Mouse (Mus musculus) left cerebral cortex, postnatal 14 days (tissue): Measurements from ENCODE around the gene Atl1. TPM values are rescaled to one million over a fixed set of nuclear protein-coding genes. Genes with fewer than 3 reads are reported as not detected.

Experiments used
- DNase-seq, 2 experiments: peaks; one replicate each; pipeline ENCODE4 v3.0.0; 2021 to 2022; ENCODE audit warnings: low spot score in 2 of 2, mixed read lengths in 1 of 2
- intact Hi-C: fragments of 180-260 bp; cut with DNase I; formaldehyde crosslinking; loops from one replicate; pipeline ENCODE4 v1.15.1; 2025
- long read RNA-seq, 2 experiments: library from polyadenylated mRNA; stranded (forward); transcript quantifications; one replicate each; pipeline ENCODE4 v2.0.0; 2021
- total RNA-seq, 2 experiments: library from RNA; stranded (reverse); gene quantifications; 2 replicates each; pipeline ENCODE4 v1.2.3; 2021

Gene Atl1
- total RNA-seq = 100 to 1,000 TPM; 251 to 254 TPM
- long read RNA-seq, experiment 1, partial matches to known transcripts = 152 of 189 reads
- long read RNA-seq, experiment 1, other reads (novel, unspliced or antisense) = 36 of 189 reads
- long read RNA-seq, experiment 2, partial matches to known transcripts = 108 of 133 reads
- long read RNA-seq, experiment 2, other reads (novel, unspliced or antisense) = 24 of 133 reads

DNA sequence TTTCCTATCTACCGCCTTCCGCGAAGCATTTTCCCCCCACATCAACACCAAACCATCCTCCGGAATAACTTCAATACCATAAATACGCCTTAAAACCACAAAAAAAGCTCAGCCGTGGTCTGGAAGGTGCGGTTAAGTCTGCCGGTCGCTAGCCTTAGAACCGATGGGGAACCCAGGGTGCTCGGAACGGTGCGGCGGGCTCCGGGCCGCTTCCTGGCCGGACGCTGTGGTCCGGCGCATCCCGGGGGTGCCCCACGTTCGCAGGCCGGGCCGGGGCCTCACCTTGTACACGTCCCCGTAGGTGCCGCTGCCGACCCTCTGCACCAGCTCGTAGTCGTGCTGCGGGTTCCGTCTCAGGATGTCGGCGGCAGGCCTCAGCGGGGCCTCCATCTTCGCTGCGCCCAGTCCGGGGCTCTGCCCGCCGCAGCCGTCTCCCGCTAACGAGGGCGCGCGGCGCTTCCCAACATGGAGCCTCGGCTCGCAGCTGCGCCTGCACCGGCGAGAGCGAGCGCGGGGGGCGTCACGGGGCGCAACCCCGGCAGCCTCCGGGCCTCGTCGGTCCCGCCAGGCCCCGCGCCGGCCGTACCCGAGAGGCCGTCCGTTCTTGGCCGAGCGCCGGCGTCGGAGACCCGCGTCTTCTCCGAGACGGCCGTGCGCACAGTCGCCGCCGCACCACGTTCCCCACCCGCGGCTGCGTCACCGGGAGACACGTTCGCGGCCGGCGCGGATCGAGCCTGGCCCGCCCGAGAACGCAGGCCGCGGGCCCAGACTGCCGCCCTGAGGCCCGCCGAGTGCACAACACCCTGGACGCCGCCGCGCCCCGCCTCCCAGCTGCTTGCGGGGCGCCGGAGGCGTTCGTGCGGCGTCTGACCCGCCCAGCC is at the start of gene Atl1, which contains the start of gene Map4k5:
Atl1 (plus strand) TSS at position 244 of the 881 bp plus-strand sequence.
Map4k5 (minus strand) TSS at position 830 of the 881 bp plus-strand sequence.
- intact Hi-C loops = loop anchor here (5.0 kb wide), 3 partner anchors 55 to 160 kb away; no protein-coding TSS in a partner anchor
- DNase-seq = peak; percentile 88 to 91

DNA sequence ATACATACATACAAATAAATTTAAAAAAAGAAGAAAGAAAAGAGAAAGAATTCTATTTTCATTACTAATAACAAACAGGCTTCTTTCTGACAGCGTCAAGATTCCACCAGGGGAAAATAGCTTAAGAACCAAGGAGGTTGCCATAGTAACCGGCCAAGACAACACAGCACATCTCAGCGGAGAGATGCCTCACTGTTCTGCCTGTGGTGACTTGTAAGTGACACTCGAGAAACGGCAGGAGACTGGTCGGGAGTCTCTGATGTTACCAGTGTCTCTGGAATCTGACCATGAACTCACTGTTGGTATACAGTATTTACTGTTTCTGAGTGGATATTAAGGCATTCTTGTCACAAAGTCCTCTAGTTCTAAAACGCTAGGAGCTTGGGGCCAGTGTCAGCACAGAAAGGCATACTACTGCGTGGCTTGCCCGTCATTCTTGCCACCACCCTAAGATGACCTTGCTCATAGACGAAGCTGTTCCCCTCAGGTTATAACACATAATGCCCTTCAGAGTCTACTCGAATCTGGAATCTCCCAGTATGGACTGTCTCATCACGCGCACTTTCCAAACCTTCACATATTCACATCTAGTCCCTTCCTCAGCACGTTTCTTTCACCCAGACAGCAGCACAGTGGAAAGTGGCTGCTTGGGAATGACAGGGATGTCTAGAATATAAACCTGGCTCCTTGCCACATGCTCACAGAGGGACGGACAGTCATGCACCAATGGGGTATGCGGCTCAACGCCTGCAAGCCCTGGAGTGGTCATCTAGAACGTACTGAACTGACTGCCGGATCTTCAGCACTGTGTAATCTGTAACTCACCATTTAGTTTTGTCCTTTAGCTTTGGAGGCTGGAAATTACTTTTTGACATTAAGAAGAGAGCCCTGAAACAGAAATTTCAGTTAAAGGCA is 48.6 kb upstream of the Atl1 start:
- DNase-seq = peak; percentile 62 to 77
- intact Hi-C loops = no loop called here

DNA sequence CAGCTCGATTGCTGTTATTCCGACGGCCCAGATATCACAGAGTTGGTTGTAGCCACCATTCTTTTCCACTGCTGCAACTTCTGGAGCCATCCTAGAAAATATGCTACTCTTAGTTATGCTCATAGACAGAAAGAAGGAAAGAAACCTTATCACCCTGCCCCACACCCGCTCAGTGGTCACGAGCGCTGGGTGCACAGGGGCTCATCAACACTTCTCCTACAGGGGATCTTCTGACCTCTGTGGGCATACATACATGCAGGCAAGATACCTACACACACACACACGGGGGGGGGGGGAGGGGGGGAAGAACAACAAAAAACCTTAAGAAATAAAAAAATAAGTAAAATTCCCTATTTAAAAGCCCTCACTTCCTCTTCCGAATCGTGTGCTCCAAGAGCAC is 46.7 kb upstream of the Atl1 start:
- intact Hi-C loops = no loop called here
- DNase-seq = no peak

DNA sequence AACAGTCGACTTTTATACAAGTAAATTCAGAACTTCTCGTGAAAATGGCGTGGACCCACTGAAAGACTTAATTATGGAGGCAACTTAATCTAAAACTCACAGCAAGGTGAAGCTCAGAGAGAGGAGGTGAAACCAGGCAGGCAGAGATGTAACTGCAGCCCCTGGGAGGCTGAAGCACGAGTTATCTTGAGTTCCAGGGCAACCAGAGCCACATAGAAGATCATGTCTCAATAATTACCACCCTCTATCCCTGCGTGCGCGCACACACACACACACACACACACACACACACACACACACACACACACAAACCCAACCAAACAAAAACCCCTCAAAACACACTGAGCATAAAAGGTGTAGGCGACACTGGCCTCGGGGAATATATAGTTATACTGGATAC is 45.9 kb upstream of the Atl1 start:
- intact Hi-C loops = no loop called here
- DNase-seq = no peak

DNA sequence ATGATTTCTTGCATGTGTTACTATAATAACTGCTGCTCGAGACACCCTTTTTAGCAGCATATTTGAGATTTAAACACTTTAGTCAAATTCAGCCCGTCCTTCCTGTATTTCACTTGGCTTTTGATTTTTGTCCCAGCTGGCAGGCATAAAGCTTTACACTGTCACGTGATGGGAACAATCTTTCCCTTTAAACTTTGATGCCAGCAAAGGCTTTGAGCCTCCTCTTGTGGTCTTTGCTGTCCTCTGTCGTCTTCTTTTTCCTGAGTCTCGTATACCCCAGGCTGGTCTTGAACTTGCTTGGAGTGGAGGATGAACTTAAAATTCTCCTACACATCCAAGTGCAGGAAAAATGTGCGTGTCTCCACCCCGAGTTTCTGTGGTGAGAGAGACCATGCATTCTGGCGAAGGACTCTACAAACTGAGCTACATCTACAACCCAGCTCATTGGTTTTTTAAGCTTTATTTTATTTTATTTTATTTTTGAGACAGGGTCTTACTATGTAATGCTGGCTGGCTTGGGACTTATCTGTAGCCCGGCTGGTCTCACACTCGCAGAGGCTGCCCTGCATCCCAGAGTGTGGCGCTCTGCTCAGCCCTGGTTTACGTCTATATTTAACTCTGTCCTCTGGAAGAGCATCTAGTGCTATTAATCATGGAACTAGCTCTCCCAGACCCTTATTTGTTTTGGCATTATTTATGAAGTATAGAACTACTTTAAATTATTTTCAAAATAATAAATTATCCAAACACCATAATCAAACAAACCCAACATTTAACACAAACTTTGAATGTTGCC is 44.1 kb upstream of the Atl1 start:
- intact Hi-C loops = no loop called here

DNA sequence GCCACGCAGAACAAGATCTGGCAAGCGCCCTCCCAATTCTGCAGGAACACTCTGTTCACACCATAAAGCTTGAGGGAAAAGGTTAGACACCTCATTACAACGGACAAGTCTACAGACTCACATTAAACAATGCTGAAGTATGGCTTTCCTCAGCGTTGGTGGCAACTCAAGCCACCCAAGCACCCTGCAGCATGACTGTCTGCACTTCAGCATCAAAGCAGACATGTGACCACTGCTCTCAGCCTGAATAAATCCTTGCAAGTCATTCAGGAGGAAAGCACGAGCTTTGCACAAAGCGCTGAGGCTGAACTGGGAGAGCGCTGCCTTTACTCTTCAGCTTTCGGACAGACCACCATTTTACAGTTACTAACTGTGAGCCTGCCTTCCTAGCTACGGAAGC is 40.1 kb upstream of the Atl1 start:
- DNase-seq = no peak
- intact Hi-C loops = no loop called here

More for the DNA sequence above, 44.1 kb upstream of the Atl1 start:
- no peak for DNase-seq

DNA sequence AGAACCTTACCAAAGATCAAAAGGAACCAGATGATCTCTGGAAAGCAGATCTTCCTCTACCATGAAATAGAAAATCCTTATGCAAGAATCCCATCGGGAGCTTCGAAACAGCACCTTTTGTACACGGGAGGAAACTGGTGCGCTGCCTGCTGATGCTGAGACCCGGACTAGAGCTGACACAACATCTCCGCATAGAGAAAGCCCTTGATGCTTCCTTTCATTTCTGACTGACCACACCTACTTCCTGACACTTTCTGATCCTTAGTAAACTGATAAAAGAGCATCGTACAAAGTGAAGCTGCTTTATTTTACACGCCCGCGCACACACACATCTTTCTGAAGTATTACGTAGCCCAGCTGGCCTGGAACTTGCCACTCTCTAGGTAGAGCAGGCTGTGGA is 39.0 kb upstream of the Atl1 start:
- DNase-seq = no peak
- intact Hi-C loops = no loop called here

DNA sequence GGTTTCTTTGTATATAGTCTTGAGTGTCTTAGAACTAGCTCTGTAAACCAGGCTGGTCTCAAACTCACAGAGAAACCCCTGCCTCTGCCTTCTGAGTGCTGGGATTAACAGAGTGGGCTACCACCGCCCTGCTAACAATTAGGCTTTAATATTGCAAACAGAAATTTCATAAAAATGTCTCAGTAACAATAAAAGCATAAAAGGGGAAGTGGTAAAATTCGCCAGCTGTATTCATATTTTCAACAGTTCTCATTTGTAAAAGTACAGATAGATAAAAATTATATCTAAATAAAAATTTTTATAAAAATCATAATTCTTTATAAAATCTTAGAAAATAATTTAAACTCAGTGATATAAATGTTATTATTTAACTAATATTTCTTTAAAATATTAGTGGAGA is 38.5 kb upstream of the Atl1 start:
- DNase-seq = no peak
- intact Hi-C loops = no loop called here

DNA sequence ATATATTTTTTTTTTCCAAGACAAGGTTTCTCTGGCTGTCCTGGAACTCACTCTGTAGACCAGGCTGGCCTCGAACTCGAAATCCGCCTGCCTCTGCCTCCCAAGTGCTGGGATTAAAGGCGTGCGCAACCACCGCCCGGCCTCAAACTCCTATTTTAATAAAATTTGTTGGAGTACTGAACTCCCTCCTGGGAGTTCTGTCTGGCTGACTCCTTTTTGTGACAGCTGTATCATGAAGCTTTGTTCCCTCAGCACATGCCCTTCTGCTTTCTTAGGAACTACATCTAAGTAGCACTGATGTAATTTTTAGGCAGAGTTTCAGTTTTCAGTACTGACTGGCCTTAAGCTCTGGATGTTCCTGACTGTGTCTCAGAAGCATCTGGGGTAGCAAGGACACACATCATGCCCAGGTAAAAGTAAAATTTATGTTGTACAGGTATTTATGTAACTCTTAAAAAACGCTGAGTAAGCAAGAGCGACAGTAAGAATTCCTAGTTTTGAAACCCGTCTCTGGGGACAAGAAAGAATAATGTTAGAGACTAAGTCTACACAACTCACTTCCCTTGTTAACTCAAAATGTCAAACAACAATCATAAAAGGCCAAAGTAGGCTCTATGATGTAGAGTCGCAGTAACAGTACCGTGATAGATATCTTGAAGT is 36.6 kb upstream of the Atl1 start:
- DNase-seq = no peak
- intact Hi-C loops = no loop called here

DNA sequence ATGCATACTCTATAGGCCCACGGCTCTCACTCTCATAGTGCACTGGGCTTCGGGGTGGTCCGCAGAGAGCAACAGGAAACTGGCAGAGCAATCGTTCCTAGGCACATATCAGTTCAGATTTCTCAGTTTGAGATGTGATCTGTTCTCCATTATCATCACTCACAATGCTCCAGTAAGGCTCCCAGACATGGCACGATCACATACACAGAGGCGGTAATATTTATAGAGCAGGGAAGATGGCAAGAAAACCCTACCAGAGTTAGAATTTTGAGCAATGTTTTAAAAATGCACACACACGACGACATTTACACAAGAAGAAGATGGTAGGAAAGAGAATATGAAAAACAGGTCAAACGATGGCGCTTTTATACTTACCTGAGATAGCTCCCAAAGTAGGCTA is 36.0 kb upstream of the Atl1 start:
- intact Hi-C loops = no loop called here
- peak in 1 of 2 experiments; percentile 39 for DNase-seq

DNA sequence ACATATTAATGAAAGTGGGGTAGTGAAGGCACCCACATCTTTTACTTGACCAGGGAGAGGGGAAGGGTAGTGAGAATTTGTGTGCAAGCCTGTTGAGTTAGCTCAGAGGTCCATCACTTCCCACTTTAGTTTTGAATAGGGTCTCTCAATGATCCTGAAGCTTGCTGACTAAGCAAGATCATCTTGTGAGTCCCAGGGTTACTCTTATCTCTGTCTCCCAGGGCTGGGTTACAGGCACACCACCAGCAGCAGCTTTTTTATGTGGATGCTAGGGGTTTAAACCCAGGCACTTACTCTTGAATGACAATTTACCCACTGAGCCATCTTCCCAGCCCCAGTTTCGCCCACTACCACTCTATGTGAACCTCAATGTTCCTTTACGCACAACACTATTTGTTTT is 34.8 kb upstream of the Atl1 start:
- DNase-seq = no peak
- intact Hi-C loops = no loop called here

DNA sequence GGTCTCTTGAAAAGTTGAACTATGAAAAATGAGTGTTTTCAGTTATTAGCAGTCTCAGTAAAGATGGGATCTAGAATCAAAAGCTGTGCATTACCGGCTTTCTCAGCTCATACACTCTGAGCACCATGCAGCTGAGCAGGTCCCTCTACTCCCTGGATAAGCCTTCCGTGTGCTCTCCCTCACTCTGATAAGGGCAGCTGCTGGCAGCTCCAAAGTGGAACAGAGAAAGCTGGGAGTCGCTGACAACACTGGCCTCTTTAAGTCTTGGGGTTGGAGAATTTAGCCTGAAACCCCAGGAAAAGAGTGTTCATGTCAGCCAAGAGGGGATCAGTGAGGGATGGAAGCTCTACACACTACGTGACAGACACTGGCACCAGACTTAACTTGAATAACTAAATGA is 33.6 kb upstream of the Atl1 start:
- DNase-seq = no peak
- intact Hi-C loops = no loop called here

DNA sequence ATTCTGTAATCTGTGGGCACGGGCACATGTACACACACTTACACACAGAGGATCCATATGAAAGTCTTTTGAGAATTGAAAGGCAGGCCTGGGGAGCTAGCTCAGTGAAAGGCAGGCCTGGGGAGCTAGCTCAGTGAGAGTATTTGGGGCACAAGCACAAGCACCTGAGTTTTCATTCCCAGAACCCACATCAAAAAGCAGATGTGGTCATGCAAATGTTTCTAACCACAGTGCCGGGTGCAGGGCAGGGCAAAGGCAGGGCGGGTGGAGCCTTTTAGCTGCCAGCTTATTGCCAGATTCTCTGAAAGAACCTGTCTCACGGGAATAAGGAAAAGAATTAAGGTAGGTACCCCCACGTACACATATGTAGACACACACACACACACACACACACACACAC is 28.9 kb upstream of the Atl1 start:
- DNase-seq = no peak
- intact Hi-C loops = no loop called here

DNA sequence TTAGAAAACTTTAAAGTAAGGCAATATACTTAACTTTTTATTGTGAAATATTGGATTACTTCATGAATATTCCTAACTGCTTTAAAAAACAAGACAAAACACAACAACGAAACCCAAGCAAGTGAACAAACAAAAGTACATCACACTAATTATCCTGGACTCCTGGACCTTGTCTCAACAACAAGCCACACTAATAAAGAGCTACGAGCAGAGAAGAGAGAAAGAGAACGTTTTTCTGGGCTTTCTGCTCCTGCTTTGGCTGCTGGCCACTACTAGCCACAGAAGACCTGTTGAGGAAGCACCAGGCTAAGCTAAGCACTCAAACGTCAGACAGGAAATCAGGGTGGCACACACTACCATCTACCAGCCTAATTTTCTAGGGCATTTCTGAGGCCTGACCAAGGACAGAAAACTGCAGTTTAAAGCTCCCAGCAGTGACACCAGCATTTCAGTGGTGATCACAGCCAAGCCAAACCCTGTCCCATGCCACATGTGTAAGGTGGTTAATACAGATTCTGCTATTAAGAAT is 28.2 kb upstream of the Atl1 start:
- intact Hi-C loops = no loop called here
- DNase-seq = no peak

DNA sequence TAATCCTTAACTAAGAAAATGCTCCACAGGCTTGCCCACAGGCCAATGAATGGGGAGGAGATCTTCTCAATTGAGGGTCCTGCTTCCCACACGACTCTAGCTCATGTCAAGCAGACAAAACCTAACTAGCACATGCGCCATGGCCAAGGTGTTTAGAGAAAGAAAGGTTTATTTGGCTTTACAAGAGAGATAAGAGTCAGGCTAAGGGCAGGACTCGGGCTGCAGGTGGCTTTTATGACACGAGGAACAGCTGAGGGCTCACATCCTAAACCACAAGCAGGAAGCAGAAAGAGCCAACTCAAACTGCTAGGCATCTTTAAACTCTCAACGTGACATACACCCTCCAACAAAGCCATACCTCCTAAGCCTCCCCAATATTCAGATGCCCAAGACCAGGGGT is 25.1 kb upstream of the Atl1 start:
- DNase-seq = no peak
- intact Hi-C loops = no loop called here

DNA sequence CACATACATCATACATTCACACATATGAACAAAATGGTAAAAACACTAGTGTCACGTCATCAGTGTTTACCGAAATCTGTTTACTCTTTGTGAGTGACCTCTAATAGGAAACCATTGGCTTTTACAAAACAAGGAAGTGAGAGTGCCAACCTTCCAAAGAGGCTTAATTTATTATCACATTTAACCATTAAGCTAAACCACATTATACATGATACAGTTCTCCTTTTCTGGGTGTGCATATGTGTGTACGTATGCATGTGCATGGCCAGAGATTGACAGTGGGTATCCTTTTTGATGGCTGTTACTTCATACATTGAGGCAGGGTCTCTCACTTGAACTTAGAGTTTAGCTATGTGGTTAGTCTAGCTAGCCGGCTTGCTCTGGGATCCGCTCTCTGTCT is 20.8 kb upstream of the Atl1 start:
- intact Hi-C loops = no loop called here
- DNase-seq = no peak

DNA sequence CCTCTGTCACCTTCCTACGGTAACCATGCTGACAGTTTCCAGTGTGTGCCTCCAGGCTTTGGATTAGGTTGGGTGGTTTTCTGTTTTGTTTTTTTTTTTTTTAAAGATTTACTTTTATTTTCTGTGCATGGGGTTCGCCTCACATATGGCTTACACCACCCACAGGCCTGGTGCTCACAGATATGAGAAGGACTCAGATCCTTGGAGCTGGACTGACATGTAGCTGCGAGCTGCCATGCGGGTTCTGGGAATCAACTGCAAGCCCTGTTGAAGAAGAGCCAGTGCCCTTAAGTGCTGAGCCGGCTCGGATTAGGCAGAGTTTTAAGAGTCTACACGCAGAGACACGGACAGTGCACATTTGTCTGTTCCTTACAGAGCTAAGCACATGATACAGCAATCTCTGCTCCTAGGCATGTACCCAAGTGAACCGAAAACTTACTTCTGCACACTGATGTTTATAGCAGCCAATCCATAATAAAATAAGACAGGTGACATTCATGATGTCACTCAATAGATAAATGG is 14.5 kb upstream of the Atl1 start:
- intact Hi-C loops = no loop called here
- DNase-seq = no peak

DNA sequence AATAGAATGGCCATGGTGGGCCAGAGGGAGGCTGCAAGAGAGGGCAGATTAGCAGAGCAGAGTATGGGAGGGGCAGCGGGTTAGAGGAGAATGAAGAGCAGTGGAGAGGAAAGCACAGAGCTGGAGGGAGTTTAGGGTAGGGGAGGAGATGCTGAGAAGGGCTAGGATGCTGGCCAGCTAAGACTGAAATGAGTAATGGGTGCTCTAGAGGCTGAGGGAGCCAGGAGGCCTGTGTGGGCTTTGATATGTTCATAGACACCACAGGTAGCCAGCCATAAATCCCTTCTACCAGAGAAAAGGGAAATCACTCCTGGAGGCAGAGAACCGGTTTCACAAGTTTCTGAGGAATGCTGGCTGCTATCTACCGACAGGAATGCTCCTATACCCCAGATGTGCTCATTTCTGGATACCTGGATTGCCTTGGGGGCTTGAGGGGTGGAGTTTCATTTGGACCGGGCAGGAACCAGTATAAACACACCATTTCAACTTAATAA is 13.2 kb upstream of the Atl1 start:
- no peak for DNase-seq
- intact Hi-C loops = no loop called here
